Mouse (Mus musculus): ENCODE results near the gene Fmo3.

DNA sequence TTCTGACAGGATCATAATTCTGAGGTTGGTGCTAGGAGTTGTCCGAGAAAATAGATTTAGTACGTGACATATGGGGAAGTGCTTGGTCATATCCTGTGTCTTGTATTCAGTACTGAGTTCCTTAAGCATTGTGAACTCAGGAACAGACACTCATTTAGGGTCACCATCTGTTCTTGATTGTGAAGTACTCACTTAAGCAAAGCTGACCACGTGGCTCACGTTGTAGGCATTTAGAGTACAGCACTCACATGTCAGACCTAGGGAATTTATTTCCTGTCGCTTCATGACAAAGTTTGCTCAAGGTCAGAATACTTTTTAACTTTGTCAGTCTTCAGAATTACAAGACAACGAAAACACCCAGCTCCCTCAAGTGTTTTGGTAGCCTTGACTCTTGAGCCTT, 40.6 kb downstream of the Fmo3 start:
- TF ChIP-seq POLR2A (IDR thresholded peaks at IDR 0.05; ENCODE audit: extremely low read depth, insufficient read depth, low read length) (no peak), CTCF (IDR thresholded peaks at IDR 0.05; ENCODE audit: low read depth, low read length) (no peak)

All from liver, adult 2 months (tissue).